Mouse (Mus musculus): Measurements from ENCODE around the gene Flnb.

The Flnb gene

GRCm38 (mm10) chr14:7826151-7826937 is 8.6 kb downstream of the Flnb start:
- DNase-seq: no peak

- DNase-seq: no peak
Observed at GRCm38 (mm10) chr14:7829181-7829580, 11.4 kb downstream of the Flnb start.

GRCm38 (mm10) chr14:7831770-7832439 is 14.1 kb downstream of the Flnb start:
- DNase-seq: no peak

DNA sequence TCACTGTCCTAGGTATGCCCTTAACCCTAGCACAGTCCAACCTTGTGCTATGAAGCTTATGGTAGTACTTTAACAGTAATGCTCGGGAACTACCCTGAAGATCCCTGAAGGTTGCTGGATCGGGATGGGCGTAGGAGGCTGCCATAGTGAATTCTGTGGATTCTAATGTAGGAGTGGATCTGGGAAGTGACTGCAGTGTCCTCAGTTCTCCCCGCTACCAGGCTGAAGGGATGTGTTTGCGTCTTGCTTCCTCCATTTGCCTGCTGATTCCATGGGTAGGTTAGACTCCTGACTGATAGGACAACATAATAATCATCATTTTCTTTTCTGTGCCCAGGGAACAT is 14.7 kb downstream of the Flnb start:
- no peak for DNase-seq

DNA sequence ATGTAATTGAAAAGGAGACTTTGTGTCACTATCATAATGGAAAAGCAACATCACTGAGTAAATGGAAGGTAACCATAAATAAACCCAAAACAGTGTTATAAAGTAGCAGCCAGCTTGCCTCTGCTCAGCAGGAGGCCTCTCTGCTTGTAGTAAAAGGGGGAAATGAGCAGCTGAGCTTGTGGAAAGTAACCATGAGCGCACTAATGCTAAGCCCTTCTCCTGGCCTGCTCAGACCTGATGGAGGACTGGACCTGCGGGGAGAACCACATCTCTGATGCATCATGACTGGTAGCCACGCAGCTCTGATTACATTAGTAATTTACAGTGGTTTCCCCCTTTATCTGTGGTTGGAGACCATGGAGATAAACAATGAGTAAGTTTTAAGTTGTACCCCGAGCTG is 15.7 kb downstream of the Flnb start:
- DNase-seq: no peak

- no peak for DNase-seq
Observed at GRCm38 (mm10) chr14:7838564-7839089, 20.9 kb downstream of the Flnb start.

DNA sequence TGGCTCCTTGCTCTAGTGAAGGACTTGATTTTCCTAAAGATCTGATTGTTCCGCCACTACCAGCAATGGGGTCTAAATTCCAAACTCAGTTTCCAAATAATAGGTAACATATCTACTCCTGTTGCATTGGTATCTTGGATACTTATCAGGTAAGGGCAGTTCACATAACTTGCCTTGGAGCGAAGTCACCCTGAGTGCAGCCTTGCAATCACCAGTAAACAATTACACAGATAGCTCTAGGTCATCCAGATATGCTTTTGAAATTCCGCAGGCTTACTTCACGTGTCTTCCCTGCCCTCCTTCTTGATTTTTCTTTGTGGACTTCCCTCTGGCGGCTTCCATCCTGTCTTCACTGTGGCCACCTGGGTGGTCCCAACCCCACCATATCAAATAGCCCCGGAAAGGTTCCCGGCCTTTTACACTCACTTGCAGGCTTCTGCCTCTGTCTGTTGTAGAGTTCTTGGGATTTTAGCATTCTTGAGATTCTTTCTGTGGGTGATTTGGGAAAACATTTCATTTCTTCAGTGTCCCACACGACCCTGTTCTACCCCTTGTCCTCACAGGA is 22.3 kb downstream of the Flnb start:
- DNase-seq: no peak

DNA sequence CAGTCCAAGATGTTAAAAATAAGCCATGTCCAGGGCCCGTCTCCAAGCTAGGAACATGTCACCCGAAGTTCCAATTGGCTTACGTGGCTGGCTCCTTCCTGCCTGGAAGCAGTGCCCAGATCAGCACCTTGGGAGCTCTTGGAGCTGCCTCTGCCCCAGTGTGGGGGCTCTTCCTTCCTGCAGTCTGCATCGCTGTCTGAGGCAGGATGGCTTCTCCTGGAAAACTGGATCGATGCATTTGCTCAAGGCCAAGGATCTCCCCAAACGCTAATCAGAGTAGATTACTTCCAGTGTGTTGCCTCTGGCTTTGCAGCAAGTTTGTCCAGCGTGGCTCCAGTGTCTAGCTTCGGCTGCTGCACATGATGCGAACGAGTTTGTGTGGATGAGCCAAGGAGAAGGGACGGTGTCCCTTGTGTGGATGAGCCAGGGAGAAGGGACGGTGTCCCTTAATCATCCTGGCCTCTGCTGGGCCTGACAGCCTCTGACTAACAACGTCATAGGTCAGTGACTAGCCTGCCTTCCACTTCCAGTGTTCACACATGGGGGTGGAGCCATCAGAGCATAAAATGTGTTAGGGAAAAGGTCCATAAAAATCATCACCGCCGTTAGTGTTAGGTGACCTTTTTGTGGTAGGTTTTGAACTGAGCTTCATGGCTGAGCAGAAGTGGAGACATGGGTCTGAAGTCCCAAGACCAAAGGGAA is 25.0 kb downstream of the Flnb start:
- DNase-seq: no peak

DNA sequence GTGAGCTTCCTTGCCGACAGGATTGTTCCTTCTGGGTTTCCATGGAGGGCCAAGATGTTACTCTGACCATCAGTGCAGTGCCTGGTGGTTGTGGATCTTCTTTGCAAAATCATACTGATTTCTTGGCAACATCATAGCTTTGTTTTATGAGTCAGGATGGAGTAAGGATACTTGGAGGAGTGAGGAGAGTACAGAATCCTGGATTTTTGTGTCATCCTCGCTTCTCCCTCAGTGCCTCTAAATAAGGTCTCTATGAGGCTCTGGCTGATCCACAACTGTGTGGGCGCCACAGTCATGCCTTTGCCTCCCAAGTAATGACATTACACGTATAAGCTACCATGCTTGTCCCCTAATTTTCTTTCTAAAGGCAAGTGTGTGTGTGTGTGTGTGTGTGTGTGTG is 28.9 kb downstream of the Flnb start:
- no peak for DNase-seq

GRCm38 (mm10) chr14:7847746-7848232 is 30.0 kb downstream of the Flnb start:
- no peak for DNase-seq

- DNase-seq: no peak
Observed at GRCm38 (mm10) chr14:7850913-7851312, 33.2 kb downstream of the Flnb start.

DNA sequence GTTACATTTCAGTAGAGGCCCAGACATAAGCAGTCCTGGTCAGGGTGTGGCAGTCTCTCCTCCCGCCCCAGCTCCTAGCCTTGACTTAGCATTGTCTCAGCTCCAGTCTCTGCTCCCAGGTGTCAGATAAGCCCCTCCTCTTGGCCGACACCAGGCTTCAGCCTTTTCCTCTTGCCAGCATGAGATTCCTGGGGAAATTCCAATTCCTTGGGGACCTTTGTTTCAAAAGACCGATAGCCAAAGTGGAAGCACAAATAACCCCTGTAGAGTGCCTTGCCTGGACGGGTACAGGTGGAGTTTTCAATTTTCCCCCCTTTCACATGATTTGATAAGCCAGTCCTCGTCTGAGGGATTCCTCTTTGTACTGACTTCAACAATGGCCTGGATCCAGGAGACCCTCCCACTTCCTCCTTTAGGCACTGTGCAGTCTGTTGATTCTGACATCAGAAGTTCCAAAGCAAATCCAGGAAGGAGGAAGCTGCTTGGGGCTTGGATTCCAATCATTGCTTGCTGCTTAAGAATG is 33.8 kb downstream of the Flnb start:
- DNase-seq: no peak

- no peak for DNase-seq
Observed at GRCm38 (mm10) chr14:7853691-7854090, 35.9 kb downstream of the Flnb start.

- no peak for DNase-seq
Observed at GRCm38 (mm10) chr14:7854366-7854765, 36.6 kb downstream of the Flnb start.

GRCm38 (mm10) chr14:7855101-7855500 is 37.3 kb downstream of the Flnb start:
- no peak for DNase-seq

DNA sequence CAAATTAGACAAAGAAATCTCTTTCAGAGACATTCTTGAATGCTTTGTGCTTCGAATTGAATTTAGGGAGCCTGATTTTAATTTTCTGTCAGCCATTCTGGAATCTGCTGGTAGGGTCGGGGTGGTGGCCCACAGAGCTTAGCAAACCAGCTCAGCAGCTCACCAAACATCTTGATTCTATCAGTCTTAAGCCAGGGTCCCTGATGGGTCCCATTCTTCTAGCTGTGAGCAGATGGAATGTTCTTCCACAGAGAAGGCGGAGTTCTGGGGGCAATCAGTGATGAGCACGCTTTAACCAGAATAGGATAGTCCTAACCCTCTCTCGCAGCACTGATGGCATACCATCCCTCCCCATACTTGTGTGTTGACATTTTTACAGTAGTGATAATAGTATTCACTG is 37.7 kb downstream of the Flnb start:
- no peak for DNase-seq

- no peak for DNase-seq
Observed at GRCm38 (mm10) chr14:7856348-7856747, 38.6 kb downstream of the Flnb start.

GRCm38 (mm10) chr14:7857835-7858234 is 40.1 kb downstream of the Flnb start:
- no peak for DNase-seq

DNA sequence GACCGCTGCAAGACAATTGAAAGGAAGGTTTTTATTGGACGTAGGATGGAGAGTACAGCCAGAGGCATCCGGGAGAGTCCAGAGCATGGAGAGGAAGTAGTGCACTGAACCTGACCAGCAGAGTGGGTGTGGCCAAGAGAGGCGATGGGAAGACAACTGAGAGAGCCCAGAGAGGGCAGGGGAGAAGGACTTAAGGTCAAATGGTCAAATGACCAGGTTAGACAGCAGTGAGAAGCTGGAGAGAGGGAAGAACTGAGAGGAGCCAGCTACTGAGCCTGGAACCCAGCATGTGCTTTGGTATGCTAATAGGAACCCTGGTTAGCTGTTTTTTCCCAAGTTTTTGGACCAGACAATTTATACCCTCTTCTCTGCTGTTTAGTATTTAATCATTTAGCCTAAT is 40.7 kb downstream of the Flnb start:
- DNase-seq: no peak

DNA sequence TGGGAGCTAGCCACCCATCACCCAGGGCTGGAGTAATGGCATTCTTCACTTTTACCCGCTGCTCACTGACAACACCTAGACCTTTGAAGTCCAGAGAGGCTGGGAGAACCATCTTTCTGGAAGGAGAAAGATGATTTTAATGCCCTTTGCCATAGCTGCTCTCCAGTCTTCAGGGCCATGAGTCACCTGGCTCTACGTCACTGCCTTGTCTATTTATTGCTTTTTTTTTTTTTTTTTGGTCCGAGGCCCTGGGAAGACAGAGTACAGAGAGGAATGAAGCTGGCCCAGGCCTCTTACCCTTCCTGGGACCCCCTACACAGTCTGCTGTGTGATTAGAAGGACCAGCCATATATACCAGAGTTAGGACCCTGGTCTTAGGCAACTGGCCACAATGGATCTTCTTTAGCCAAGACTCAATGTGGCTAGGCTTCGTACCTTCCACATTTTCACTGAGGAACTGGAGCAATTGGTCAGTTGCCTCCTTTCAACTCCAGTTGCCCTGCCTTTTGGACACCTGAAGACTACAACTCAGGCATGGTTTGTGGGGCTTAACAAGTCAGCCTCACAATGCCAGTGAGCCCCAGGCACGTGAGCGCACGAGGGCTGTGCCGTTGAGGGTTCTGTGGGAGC is 42.9 kb downstream of the Flnb start:
- DNase-seq: no peak

DNA sequence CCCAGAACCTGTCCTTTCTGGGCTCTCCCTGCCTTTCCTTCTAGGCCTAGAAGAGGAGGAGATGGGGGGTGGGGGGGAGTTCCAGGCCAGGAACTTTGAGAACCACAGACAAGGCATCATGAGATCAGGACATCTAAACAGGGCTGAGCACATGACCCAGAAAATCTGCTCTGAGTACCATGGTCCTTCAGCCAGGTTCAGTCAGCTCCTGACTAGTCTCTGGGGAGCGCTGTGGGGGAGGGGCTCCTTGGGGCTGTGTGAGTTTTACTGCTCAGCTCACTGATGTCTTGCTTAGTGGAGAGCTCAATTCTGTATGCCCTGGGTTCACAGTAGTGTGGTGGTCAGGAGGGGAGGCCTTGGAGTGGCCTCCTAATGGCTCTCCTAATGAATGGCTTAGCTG is 43.5 kb downstream of the Flnb start:
- DNase-seq: no peak

DNA sequence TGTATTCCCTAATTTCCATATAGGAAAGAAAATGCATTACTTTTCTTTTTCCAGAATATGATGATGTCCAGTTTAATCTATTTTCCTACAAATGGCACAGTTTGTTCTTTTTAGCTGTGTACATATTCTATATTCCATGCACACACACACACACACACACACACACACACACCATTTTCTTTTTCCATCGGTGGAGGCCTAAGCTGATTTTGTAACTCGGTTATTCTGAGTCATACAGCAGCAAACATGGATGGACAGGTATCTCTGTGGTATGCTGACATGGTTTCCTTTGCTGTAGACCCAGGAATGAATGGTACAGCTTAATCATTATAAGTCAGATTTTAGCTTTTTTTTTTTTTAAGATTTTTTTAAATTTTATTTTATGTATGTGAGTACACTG is 44.5 kb downstream of the Flnb start:
- no peak for DNase-seq

- DNase-seq: no peak
Observed at GRCm38 (mm10) chr14:7863199-7863598, 45.4 kb downstream of the Flnb start.
